Mouse (Mus musculus) frontal cortex, postnatal 36 days (tissue): Measurements from ENCODE around the gene Unkl.
"Not testable (repeated sequence)": the region's sequence is repeated elsewhere in the genome, so short reads cannot be mapped to it uniquely, and the experiment has no call there.

Source experiments
- DNase-seq, 2 experiments: peaks; one replicate each; pipeline ENCODE4 v3.0.0; 2022; ENCODE audit warnings: low spot score in 2 of 2

The Unkl gene

GRCm38 (mm10) chr17:25219492-25220295 is 31.5 kb downstream of the Unkl start:
- no peak for DNase-seq

DNA sequence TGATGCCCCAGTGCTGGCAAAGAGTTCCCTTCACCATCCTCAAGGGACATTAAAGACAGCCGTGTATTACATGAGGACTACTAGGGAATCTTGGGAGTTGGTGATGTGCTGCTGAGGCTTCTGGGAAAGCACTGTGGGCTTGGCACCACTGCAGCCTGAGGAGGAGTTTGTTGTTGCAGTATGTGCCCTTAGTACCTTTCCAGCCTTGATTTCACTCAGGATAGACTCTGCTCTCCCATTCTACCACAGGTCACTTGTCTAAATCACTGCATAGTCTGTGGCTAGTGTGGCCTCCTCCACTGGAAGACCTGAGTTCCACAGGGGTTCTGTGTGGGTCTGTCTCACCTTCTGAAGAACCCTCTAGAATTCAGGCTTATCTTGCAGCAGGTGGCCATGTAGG is 32.5 kb downstream of the Unkl start:
- DNase-seq = no peak

DNA sequence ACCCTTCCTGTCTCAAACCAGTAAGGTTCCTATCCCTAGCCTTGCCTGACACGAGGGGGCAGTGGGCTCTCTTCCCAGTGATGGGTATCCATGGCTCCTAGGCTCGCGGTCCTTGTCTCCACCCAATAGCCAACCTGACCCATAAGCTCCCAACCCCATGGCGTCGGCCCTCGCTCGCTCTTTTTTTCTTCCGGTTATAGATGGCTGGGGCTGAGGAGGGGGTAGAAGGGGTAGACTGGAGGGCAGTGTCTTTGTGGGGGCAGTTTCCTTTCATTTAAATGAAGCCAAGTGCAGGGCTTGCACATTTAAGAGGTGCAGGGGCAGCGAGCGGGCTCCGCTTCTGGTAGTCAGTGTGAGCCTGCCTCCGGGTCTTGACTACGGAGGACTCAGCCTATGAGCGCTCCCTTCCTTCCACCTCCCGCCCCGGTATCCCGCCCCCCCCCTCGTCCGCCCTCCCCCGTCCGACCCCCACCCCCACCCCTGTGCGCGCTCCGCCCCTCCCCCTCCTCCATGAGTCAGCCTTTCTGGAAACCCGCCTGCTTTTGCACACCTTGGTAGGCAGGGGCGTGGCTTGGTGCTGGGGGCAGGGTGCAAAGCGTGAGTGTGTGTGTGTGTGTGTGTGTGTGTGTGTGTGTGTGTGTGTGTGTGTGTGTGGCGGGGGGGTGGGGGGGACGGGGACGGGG is 33.8 kb downstream of the Unkl start:
- peak; percentile 44 to 54 for DNase-seq

DNA sequence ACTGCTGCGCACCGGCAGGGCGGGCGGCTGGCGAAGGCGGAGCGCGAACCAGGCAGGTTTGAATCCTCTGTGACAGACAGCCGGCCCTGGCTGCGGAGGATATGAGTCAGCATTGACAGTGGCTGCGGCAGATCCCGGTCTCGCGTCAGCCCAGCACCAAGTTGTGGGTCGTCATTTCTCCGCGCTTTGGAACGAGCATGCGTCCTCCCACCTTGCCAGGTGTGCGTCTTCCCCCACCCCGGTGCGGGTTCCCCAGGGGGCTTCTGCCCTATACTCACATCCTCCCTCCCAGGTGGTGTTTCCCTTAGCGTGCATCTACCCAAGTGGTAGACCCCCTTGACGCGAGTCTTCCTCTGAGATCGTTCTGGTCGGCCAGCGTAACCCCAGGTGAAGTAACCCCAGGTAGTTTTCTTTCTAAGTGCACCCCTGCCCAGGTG is 34.3 kb downstream of the Unkl start:
- peak; percentile 42 to 44 for DNase-seq

- no peak for DNase-seq
Measured at GRCm38 (mm10) chr17:25222951-25223601, 34.9 kb downstream of the Unkl start.

- no peak for DNase-seq
Measured at GRCm38 (mm10) chr17:25224586-25225222, 36.5 kb downstream of the Unkl start.

DNA sequence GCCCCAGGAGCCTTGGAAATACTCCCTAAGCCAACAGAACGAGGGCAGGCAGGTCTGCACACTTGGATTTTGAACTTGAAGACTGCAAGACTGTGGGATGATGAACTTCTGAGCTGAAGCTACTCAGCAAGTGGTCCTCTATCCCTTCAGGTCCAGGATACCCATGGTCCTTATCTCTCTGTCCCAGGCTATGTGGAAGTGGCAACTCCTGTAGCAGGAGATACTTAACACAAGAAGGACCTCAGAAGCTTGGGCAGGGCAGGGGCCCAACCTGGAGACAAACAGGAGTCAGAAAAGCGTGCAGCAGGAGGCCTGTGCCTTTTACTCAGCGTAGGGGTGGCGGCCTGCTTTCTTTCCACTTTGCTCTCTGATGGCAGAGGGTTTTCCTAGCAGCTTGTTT is 37.5 kb downstream of the Unkl start:
- DNase-seq = no peak

GRCm38 (mm10) chr17:25227991-25228390 is 39.8 kb downstream of the Unkl start:
- no peak for DNase-seq

- DNase-seq = not testable (repeated sequence)
Measured at GRCm38 (mm10) chr17:25230014-25230655, 41.9 kb downstream of the Unkl start.

DNA sequence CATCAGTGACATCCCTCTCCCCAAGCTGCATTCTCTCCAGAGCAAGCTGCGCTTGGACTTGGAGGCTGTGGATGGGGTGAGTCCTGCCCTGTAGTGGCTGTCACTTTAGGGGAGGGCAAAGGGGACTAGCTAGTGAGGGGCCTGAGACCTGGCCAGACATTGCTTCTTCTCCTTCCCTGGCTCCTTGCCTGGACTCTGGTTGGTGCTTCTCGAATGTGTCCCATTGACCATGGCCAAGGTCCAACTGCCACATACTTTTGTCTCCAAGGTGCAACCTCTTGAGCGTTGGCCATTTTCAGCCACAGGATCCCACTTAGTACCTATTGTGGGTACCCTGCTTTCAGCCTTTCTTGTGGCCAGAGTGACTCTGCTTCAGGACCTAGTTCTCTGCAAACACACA is 42.5 kb downstream of the Unkl start:
- no peak for DNase-seq

DNA sequence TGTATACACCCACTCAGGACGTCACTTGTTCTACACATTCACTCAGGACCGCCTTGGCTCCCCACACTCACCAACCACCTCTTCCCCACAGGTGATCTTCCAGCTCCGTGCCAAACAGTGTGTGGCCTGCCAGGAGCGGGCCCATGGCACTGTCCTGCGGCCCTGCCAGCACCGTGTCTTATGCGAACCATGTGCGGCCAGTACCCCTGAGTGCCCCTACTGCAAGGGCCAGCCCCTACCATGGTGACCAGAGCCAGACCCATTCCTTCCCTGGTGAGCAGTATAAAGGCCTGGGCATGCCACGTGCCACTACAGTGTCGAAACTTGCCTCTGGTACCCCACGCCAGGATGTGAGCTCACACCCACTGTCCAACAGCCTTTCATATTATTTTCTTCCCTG is 43.4 kb downstream of the Unkl start:
- DNase-seq = not testable (repeated sequence)

- no peak for DNase-seq
Measured at GRCm38 (mm10) chr17:25235635-25236034, 47.4 kb downstream of the Unkl start.

GRCm38 (mm10) chr17:25239695-25240636 is 51.8 kb downstream of the Unkl start, which contains the start of the genes Gnptg and Tsr3:
Gene Gnptg, minus strand, starts transcription at chr17:25240124.
Gene Tsr3, plus strand, starts transcription at chr17:25240170.
- DNase-seq = peak; percentile 84 to 86

- DNase-seq = no peak
Measured at GRCm38 (mm10) chr17:25243131-25243780, 55.1 kb downstream of the Unkl start.

DNA sequence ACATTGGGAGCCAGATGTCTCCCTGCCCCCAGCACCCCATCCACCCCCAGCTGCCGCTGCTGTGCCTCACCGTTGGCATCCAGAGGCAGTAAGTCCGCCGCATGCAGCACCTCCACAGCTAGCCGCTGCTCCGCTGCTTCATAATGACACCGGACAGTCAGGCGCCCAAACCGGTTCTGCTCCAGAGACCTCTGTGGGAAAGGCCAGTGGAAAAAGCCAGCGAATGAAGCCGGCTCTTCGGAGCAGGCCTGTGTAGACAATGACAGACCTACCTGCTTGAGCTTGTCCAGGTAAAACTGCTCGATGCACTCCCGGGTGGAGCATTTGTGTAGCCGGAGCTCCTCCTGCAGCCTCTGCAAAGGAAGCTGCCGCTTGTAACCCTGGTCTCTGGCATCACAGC is 56.0 kb downstream of the Unkl start:
- DNase-seq = no peak

DNA sequence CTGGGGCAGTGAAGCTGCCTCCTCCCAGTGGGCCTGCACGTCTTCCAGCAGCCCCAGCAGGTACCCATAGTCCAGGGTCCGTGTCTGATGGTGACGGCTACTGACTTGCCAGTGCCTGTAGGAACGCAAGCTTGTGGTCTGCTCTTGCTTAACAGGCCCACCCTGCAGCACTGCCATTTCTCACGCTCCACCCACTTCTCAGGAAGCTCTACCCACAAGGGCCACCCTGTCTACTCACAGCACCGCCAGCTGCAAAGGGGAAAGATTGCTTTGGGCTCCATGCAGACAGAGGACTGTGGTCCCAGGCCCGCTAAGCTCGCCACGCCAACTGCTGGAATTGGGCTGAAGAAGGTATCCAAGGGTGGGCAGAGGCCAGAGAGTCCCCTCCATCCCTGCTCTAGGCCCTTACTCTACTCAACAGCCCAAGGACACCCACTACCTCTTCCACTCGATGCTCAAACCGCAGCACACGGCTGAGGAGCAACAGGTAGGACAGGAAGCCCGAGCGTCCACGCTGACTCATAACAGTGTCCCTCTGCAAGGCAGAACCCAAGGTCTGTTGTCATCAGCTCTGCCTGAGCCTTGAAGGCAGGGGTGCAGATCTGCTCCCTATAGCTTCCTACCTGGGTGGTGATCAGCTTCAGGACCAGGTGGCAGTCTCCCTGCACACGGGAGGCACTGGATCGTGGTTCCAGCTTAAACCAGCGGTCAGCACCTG is 60.0 kb downstream of the Unkl start:
- no peak for DNase-seq

- DNase-seq = no peak
Measured at GRCm38 (mm10) chr17:25250181-25250835, 62.1 kb downstream of the Unkl start.

GRCm38 (mm10) chr17:25252643-25253042 is 64.4 kb downstream of the Unkl start:
- no peak for DNase-seq

DNA sequence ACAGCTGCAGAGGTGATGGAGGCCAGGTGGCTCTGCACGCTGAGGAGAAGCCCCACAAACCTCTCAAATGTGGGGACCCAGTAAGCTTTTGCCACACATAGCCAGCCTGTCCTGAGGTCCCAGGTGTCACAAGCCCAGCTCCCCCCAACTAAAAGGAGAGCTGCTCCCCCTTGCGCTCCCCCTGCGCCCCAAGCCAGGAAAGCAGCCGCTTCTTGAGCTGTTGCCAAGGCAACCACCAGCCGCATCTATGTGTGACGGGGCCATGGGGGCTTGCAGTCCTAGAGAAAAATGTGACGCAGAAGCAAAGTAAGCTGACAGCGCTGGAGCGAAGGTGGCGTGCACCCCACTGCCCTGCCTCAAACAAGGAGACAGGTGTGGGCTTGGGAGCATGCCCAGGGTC is 65.6 kb downstream of the Unkl start:
- peak in 1 of 2 experiments; percentile 38 for DNase-seq
